Mouse (Mus musculus): Measurements from ENCODE around the gene Hmga1. TPM values are rescaled to one million over a fixed set of nuclear protein-coding genes. Genes with fewer than 3 reads are reported as not detected.

Gene Hmga1
- polyA plus RNA-seq, 1 experiment from 2014 or later: 195 TPM

DNA sequence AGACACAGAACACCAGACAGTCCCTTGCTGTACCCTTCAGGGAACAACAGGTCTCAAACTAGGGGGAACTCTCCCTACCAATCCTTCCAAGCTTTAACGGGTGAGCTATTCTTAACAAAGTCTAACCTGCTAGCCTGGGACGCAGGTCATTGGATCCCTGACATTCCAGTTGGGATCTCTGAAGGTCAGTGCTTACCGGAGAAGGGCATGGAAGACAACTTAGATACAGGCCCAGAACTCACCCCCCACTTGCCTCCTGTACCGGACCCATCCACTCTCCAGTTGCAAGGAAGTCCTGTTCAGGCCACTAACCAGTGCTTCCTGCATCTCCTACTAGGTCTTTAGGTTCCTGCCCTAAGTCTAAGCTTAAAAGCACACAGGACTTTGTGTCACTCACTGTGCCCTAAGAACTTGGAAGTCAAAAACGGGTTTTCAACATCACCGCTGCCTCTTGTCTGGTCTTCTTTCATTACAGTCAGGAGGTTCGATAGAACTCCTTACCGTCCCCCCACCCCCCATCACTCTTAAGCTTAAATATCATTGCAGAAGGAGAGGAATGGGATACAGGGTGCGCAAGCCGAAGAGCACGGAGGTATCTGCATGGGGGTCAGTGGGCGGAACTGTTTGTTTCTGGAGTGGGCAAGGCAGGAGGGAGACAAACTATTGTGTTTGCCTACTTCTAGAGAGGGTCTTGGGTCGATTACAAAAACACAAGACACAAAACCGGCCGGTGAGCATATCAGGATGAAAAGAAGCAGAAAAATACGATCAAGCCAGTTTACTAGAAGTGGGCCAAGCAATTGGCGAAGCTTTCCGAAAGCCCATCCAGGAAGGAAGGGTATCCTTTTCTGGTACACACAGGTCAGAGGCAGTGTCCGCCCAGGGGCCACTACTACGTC, 2.0 kb upstream of the Hmga1 start:
- Histone ChIP-seq H3K9me3 (replicated peaks) (no peaks in the 10 kb centered on the region), H3K4me1 (peaks cover 39% of the 10 kb centered on the region), H3K4me2 (replicated peaks) (peak overlapping the region; percentile 70), H3K4me3 (replicated peaks) (peak overlapping the region; percentile 63), H3K27ac (replicated peaks) (peak overlapping the region; percentile 94), H3K9ac (peak overlapping the region; percentile 50), H3K36me3 (no peaks in the 10 kb centered on the region), H3K27me3 (no peaks in the 10 kb centered on the region)
- 45% methylated on average over 20 of the region's 20 CpGs for WGBS
- no peak for ATAC-seq (ENCODE audit: insufficient number of reproducible peaks, low FRiP score, low TSS enrichment, low read depth)

DNA sequence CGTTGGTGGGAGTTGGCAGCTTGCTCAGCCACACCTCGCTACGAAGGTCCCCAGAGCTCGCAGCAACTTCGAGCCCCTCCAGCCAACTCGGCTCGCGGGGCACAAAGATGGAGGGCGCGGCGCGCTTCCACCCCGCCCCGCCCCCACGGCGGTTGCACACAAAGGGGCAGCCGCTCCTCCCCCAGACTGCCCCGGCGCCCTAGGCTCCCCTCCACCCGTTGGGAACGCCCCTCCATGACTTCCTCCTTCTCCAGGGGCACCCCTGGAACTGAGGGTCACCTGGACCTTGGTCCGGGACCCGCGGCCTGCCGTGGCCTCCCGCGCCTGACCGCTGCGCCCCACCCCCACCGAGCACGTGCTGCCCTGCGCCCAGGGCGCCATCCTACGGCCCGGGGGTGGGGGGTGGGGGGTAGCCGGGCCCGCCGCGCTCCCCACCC, 1.2 kb upstream of the Hmga1 start:
- Histone ChIP-seq H3K36me3 (no peaks in the 10 kb centered on the region), H3K4me3 (replicated peaks) (peak overlapping the region; percentile 63), H3K4me2 (replicated peaks) (peak overlapping the region; percentile 70), H3K4me1 (peaks cover 39% of the 10 kb centered on the region), H3K9me3 (replicated peaks) (no peaks in the 10 kb centered on the region), H3K27me3 (no peaks in the 10 kb centered on the region), H3K27ac (replicated peaks) (peak overlapping the region; percentile 94), H3K9ac (peak overlapping the region; percentile 50)
- ATAC-seq (ENCODE audit: insufficient number of reproducible peaks, low FRiP score, low TSS enrichment, low read depth): peak; percentile 39
- WGBS: under 1% methylated on average over 39 of the region's 39 CpGs

DNA sequence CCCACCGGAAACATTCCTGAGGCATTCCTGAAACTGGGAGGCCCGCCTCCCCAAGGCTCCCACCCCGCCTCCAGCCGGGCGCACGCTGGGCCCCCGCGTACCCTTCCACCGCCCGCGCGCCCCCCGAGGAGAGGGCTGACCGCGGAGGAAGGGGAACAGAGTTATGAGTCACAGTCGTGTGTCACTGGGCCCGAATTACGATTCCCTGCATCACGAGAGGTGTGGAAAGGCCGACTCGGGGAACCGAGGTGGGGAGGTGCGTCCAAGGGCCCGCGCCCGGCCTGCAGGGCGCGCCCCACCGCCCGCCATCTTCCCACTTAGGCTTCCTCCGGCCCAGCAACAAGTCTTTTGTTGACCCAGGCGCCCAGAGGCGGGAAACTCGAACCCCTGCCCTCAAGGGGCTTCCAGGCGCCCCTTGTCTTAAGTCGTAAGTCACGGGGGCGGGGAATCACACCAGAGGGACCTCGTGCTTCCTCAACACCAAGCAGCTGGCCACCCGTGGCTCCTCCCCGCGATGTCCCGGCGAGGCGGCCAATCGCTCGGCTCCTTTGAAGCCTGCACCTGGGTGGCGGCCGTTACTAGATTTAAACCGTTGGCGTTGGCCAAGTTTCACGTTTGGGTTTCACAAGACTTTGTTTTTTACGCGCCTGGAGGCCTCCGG, 655 bp upstream of the Hmga1 start:
- Histone ChIP-seq H3K4me1 (peaks cover 39% of the 10 kb centered on the region), H3K4me3 (replicated peaks) (peak overlapping the region; percentile 63), H3K9me3 (replicated peaks) (no peaks in the 10 kb centered on the region), H3K9ac (peak overlapping the region; percentile 50), H3K4me2 (replicated peaks) (peak overlapping the region; percentile 70), H3K36me3 (no peaks in the 10 kb centered on the region), H3K27ac (replicated peaks) (peak overlapping the region; percentile 94), H3K27me3 (no peaks in the 10 kb centered on the region)
- WGBS: under 1% methylated on average over 49 of the region's 55 CpGs
- ATAC-seq (ENCODE audit: insufficient number of reproducible peaks, low FRiP score, low TSS enrichment, low read depth): peak; percentile 35

DNA sequence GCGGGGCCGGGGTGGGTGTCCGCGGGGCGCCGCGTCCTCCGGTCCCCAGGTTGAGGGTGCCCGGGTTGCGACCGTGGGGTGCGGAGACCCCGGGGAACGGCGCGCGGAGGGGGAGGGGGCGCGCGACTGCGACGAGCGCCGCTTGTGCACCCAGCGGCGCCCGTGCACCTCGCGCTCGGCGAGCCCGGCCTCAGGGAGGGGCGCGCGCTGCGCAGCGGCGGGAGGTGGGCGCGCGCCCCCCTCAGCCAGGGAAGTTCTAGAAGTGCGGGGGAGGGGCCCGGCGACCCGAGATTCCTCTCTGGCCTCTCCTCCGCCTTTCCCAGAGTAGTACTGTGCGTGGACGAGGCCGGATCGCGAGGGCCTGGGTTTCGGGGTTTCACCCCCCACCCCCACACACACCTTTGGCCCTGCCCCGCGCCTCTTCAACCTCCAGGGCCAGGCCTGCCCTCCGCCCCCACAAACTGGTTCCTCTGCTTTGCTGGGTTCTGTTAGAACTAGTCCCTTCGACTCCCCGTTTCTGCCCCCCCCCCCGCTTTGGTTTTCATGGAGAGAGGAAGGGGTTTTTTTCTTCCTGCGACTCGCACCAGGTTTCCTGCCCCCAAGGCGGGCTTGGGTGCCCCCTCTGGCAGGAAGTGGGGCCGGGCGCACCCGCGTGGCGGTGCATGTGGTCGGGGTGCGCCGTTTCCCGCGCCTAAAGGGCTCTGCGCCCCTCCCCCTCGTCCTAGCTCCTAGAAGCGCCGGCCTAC, 1.1 kb downstream of the Hmga1 start:
- ATAC-seq (ENCODE audit: insufficient number of reproducible peaks, low FRiP score, low TSS enrichment, low read depth): peak; percentile 5; the same call in 1 of the 2 replicates
- Histone ChIP-seq H3K27ac (replicated peaks) (peak overlapping the region; percentile 94), H3K9me3 (replicated peaks) (no peaks in the 10 kb centered on the region), H3K4me3 (replicated peaks) (peak overlapping the region; percentile 63), H3K4me2 (replicated peaks) (peak overlapping the region; percentile 70), H3K36me3 (peaks cover 3% of the 10 kb centered on the region; the same call in 1 of the 2 replicates), H3K4me1 (peaks cover 47% of the 10 kb centered on the region), H3K9ac (peak overlapping the region; percentile 50), H3K27me3 (no peaks in the 10 kb centered on the region)
- WGBS: 0% methylated on average over 58 of the region's 75 CpGs

DNA sequence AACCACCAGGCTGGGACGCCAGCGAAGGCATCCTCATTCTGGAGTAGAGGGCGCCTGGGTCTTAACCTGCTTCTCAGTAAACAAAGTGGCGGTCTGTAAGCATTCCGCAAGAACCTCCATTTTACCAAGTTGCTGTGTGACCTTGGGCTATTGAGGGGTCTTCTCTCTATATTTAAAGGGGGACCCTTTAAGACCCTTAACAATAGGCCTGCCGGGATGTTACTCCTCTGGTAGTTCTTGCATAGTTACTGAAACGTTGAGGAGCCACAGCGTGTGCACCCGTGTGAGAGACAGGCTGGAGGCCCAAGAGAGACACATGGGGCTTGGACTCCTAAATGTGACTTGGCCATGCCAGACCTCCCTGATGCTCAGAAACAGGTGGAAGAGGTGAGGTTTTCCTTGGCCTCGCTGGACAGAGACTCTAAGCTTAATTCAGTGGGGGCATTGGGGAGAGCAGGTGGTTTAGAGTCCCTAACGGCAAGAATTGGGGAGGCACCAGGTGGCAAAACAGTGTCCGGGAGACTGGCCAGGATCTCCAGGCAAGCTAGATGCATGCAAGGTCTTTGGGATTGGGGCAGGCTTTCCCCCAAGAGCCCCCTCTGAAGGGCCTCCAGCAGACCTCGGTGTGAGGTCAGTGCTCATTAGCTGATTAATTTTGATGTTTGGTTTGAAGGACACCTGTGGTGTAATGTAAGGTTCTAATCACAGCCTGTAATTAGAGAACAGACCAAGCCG, 1.8 kb downstream of the Hmga1 start:
- Histone ChIP-seq H3K4me1 (peaks cover 47% of the 10 kb centered on the region), H3K27ac (replicated peaks) (peak overlapping the region; percentile 94), H3K4me3 (replicated peaks) (peak overlapping the region; percentile 63), H3K9me3 (replicated peaks) (no peaks in the 10 kb centered on the region), H3K9ac (peak overlapping the region; percentile 50), H3K4me2 (replicated peaks) (peak overlapping the region; percentile 70), H3K27me3 (no peaks in the 10 kb centered on the region), H3K36me3 (peaks cover 3% of the 10 kb centered on the region; the same call in 1 of the 2 replicates)
- no peak for ATAC-seq (ENCODE audit: insufficient number of reproducible peaks, low FRiP score, low TSS enrichment, low read depth)
- WGBS: 8% methylated on average over 14 of the region's 14 CpGs

DNA sequence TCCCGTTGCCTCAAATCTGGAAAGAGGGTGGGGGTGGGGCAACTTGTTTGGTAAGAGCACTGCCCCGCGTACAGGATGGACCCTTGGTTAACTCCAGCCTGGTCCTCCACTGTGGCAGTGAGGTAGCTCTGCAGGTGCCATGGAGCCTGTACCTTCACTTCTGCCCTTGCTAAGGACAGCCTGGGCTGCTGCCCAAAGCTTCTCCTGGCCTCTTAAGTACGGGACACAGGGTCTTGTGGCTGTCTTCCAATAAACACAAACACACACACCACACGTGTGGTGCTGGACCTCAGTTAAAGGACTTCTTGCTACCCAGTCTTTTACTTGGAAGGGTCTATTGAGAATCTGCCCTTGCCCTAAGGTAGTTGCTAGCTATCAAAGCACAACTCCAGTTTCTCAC, 2.5 kb downstream of the Hmga1 start:
- H3K36me3 ChIP-seq: peaks cover 3% of the 10 kb centered on the region; the same call in 1 of the 2 replicates
- peak overlapping the region; percentile 63 for H3K4me3 ChIP-seq (replicated peaks)
- peaks cover 47% of the 10 kb centered on the region for H3K4me1 ChIP-seq
- H3K27me3 ChIP-seq: no peaks in the 10 kb centered on the region
- peak overlapping the region; percentile 70 for H3K4me2 ChIP-seq (replicated peaks)
- H3K27ac ChIP-seq (replicated peaks): no peak overlapping the region
- no peaks in the 10 kb centered on the region for H3K9me3 ChIP-seq (replicated peaks)
- no peak for ATAC-seq (ENCODE audit: insufficient number of reproducible peaks, low FRiP score, low TSS enrichment, low read depth)
- WGBS: 14% methylated on average over 5 of the region's 5 CpGs
- no peak overlapping the region for H3K9ac ChIP-seq

DNA sequence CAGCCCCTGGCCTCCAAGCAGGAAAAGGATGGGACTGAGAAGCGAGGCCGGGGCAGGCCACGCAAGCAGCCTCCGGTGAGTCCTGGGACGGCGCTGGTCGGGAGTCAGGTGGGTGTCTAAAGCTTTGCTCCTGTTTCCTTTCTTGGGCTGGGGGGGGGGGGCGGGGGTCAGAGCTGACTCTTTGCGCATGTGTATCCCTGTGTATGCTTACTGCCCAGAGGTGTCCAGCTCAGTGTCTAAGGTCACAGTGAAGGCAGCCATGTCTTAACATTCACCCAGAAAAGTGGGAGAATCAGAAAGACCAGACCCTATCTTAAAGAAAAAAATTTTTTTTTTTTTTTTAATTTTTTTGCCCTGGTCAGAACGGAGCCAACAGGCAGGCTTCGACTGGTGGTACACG, 3.3 kb downstream of the Hmga1 start:
- Histone ChIP-seq H3K4me2 (replicated peaks) (0 out of 2 replicates have a peak overlapping the region, but pooled peaks have one; percentile 70), H3K4me3 (replicated peaks) (no peak overlapping the region), H3K27me3 (no peaks in the 10 kb centered on the region), H3K4me1 (peaks cover 49% of the 10 kb centered on the region), H3K36me3 (peaks cover 3% of the 10 kb centered on the region; the same call in 1 of the 2 replicates), H3K27ac (replicated peaks) (no peak overlapping the region), H3K9me3 (replicated peaks) (no peaks in the 10 kb centered on the region), H3K9ac (no peak overlapping the region)
- ATAC-seq (ENCODE audit: insufficient number of reproducible peaks, low FRiP score, low TSS enrichment, low read depth): no peak
- 57% methylated on average over 12 of the region's 12 CpGs for WGBS

DNA sequence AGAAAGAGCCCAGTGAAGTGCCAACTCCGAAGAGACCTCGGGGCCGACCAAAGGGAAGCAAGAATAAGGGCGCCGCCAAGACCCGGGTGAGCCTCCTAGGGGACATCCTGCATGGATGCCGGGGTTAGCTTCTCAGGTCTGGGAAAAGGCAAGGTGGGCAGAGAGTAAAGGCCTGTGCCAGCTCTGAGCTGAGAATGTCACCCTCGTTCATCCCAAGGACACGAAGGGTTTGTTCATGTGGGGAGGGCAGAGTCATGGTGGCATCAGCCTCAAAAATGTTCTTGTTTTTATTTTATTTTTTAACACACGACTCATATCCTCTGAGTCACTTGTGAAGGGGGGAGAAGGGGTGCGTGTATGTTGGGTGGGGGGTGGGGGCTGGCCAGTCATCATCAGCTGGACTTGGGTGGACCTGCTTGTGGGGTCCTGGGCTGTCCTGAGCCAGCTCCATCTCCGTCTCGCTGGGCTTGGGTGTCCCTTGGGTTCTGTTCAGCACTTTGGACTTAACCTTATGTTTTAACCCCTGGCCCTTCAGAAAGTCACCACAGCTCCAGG, 4.7 kb downstream of the Hmga1 start:
- Histone ChIP-seq H3K36me3 (peaks cover 3% of the 10 kb centered on the region; the same call in 1 of the 2 replicates), H3K9ac (no peak overlapping the region), H3K4me2 (replicated peaks) (no peak overlapping the region), H3K9me3 (replicated peaks) (no peaks in the 10 kb centered on the region), H3K27me3 (no peaks in the 10 kb centered on the region), H3K4me1 (peaks cover 45% of the 10 kb centered on the region), H3K27ac (replicated peaks) (no peak overlapping the region), H3K4me3 (replicated peaks) (no peak overlapping the region)
- no peak for ATAC-seq (ENCODE audit: insufficient number of reproducible peaks, low FRiP score, low TSS enrichment, low read depth)
- 81% methylated on average over 13 of the region's 13 CpGs for WGBS

DNA sequence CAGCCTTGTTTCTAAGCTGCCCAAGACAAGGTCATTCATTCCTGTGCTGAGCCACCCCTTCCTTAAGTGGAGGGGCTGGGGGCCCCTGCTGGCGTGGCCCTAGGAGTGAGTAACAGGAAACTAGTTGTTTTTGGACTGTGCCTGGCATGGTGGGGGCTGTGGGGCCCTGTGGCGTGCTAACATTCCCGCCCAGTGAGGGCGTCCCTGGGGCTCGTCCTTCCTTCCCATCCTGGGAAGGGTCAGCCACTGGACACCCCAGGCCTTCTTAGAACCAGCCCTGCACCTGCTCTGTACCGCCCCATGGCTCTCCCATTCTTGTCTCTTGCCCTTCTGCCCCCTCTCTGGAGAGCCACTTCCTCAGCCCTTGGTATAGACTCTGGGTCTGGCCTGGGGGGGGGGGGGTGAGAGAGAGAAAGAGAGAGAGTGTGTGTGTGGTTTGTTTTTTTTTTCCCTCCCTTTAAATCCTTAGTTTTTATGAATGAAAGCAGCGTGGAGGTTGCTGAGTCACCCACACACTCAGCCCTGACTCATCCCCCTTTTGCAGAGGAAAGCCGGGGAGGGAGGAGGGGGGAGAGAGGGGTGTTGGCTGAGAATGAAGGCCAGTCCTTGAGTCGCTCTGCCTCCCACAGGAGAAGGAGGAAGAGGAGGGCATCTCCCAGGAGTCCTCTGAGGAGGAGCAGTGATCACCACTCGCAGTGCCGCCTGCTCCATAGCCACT, 5.7 kb downstream of the Hmga1 start:
- Histone ChIP-seq H3K9ac (no peak overlapping the region), H3K27ac (replicated peaks) (no peak overlapping the region), H3K4me1 (peaks cover 47% of the 10 kb centered on the region), H3K9me3 (replicated peaks) (no peaks in the 10 kb centered on the region), H3K4me3 (replicated peaks) (no peak overlapping the region), H3K36me3 (peaks cover 3% of the 10 kb centered on the region; the same call in 1 of the 2 replicates), H3K27me3 (no peaks in the 10 kb centered on the region), H3K4me2 (replicated peaks) (no peak overlapping the region)
- ATAC-seq (ENCODE audit: insufficient number of reproducible peaks, low FRiP score, low TSS enrichment, low read depth): no peak
- 61% methylated on average over 11 of the region's 11 CpGs for WGBS

DNA sequence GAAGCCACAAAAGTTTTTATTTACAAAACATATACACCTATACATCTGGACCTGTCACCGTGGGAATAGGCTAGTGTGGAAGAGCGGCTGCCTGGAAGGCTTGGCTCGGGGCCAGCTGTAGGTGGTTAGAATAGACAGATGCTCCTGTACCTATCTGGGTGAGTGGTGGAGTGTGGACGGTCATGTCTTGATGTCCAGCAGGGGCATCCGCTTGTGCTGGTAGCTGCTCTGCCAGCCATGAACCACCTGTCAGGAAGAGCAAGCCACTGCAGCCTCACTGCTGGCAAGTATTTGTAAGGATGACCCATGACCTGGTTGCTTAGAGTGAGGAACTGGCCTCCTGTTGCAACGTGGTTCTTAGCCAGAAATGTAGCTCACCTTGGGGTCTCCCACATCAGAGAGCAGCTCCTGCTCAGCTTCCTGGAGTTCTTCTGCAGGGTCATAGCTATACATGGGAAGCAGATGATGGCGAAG, 7.5 kb downstream of the Hmga1 start:
- no peaks in the 10 kb centered on the region for H3K27me3 ChIP-seq
- peaks cover 32% of the 10 kb centered on the region for H3K4me1 ChIP-seq
- no peak overlapping the region for H3K4me2 ChIP-seq (replicated peaks)
- peaks cover 3% of the 10 kb centered on the region; the same call in 1 of the 2 replicates for H3K36me3 ChIP-seq
- H3K4me3 ChIP-seq (replicated peaks): no peak overlapping the region
- no peak overlapping the region for H3K27ac ChIP-seq (replicated peaks)
- no peak overlapping the region for H3K9ac ChIP-seq
- WGBS: 47% methylated on average over 7 of the region's 7 CpGs
- no peaks in the 10 kb centered on the region for H3K9me3 ChIP-seq (replicated peaks)
- ATAC-seq (ENCODE audit: insufficient number of reproducible peaks, low FRiP score, low TSS enrichment, low read depth): no peak
